Mouse (Mus musculus): ENCODE results near the gene H2al2a.

DNA sequence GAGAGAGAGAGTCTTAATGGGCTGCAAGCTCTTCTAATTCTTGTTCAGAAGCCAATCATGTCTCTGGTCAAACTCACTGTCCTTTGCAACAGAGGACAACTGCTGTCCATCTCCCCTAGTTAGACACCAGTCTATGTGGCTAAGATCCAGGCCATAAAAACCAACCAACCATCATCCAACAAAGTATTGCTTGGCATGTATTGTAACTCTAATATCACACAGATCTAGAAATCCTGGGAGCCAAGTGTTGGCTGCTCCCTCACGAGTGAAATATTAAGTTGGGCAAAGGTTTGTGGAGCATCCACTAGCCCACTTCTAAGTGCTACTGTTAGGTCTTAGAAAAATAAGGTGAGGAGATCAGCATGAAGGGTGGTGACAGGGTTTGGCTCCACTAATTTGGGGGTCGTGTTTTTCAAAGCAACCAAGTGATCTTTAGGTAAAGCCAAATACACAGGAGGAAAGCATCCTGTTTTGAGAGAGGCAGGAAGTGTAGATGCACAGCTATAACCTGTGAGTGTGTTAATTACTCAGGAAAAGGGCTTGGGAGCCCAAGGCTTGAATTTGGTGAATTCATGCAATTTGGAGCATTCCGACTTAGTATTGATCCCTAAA is 41.5 kb upstream of the H2al2a start:
- no peak for TF ChIP-seq POLR2A (IDR thresholded peaks at IDR 0.05; ENCODE audit: control insufficient read depth, low read depth, low read length)
- no peak for TF ChIP-seq CTCF (IDR thresholded peaks at IDR 0.05; ENCODE audit: control insufficient read depth, insufficient read depth, insufficient replicate concordance, low read depth, low read length)

Measured in testis, adult 2 months (tissue).